Mouse (Mus musculus) testis, postnatal 10 days (tissue): ENCODE data around the gene Bcar3.
"Not testable (repeated sequence)": the region's sequence is repeated elsewhere in the genome, so short reads cannot be mapped to it uniquely, and the experiment has no call there.

Experiments used
- DNase-seq: peaks from one replicate; pipeline ENCODE4 v3.0.0; 2021; ENCODE audit warnings: low spot score

Gene Bcar3

GRCm38 (mm10) chr3:122293954-122294850 is at the start of gene Bcar3:
TSS of gene Bcar3 (plus strand) at chr3:122294136.
- peak; percentile 93 for DNase-seq

DNA sequence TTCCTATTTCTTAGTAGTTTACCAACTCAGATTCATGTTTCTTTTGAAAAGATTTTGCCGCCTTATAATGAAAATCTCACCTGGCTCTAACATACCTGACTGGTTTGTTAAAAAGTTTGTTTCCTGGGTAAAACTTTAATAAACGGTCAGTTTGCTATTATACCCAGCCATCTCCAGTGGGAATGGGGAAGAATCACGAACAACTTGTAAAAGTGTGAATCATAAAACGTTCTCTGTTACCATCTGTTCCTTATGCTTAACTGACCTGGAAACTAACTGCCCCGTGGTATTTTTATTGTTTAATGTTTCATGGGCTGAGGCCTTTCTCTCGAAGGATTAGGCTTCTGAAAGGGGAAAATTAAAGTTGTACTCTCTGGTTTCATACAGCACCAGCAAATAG is 49.2 kb upstream of the Bcar3 start:
- DNase-seq: no peak

DNA sequence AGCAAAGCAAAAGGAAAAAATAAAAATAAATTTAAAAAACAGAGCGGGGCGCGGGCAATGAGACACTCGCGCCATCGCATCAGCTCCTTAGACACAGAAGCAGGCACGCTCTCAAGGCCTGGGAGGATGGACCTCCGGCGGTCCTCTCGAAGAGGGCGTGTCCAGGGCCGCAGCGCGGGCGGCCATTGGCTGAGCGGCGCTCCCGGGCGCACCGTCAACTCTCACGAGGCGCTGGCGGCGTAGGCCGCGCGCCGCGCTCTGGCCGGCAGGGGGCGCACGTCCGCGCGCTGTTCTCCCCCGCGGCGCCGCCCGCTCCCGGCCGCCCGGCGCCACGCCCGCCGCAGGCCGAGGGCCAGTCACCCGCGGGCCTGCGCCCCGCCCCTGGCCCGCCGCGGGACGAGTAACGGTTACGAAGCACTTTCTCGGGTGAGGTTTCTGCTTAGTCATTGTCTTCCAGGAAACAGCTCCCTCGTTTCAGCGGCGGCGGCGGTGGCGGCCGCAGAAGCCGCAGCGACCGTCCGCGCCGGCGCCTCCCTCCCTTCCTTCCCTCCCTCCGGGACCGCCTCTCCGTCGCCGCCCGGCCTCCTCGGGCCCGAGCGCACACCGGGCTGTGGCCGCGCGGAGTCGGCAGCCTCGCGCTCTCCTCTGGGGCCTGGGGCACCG is 48.6 kb upstream of the Bcar3 start, which contains the start of gene Gclm:
TSS of gene Gclm (plus strand) at position 343 of the 663 bp plus-strand sequence.
- peak; percentile 94 for DNase-seq

- peak; percentile 74 for DNase-seq
Measured at GRCm38 (mm10) chr3:122245878-122246332, 48.0 kb upstream of the Bcar3 start.

GRCm38 (mm10) chr3:122246406-122246805 is 47.5 kb upstream of the Bcar3 start:
- DNase-seq: peak; percentile 40

DNA sequence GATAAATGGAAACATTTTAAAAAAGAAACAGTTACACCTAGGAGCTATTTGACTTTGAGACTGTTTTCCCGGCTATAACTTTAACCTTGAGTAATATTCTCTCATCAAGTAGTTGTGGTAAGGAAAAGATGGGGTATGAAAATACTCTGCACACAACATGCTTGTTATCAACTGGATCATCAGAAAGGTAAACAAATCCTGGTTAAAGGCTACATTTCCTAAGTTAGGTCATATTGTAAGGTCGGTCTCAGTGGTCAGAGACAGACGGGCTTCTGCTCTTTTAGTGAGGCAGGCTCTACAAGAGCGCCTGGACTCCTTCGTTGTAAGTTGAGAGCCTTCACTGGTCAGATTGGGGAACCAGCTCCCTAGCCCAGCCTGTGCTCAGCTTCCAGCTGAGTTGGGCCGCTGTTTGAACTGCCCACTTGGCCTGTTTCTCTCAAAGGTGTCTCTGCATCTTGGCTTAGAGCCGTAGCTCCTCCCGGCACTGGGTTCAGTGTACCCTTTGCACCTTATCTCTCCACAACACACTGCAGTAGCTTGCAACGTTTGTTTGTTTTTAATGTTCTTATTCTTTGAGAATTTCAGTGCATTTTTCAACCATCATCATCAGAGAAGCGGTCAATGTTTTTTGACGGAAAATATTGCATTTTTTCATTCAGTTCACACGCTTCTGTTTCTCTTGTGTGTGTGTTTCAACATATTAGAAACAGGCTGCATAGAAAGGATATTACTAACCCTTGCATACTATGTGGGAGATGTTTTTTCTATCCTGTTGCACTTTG is 46.8 kb upstream of the Bcar3 start:
- no peak for DNase-seq

GRCm38 (mm10) chr3:122247768-122248100 is 46.2 kb upstream of the Bcar3 start:
- no peak for DNase-seq

- DNase-seq: no peak
Measured at GRCm38 (mm10) chr3:122252466-122253253, 41.3 kb upstream of the Bcar3 start.

GRCm38 (mm10) chr3:122254050-122254449 is 39.9 kb upstream of the Bcar3 start:
- DNase-seq: not testable (repeated sequence)

DNA sequence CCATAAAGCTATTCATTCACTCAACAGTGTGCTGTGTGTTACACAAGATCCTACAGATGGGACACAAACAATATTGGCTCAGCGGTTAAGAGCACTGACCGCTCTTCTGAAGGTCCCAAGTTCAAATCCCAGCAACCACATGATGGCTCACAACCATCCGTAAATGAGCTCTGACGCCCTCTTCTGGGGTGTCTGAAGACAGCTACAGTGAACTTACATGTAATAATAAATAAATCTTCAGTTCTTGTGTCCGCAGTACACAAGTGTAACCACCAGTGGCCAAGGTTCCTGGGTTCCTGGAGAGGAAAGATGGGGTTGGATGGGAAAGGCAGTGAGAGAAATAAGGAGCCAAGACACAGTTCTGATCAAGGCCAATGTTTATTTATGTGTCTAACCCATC is 23.9 kb upstream of the Bcar3 start:
- DNase-seq: no peak

- not testable (repeated sequence) for DNase-seq
Measured at GRCm38 (mm10) chr3:122272565-122272964, 21.4 kb upstream of the Bcar3 start.

DNA sequence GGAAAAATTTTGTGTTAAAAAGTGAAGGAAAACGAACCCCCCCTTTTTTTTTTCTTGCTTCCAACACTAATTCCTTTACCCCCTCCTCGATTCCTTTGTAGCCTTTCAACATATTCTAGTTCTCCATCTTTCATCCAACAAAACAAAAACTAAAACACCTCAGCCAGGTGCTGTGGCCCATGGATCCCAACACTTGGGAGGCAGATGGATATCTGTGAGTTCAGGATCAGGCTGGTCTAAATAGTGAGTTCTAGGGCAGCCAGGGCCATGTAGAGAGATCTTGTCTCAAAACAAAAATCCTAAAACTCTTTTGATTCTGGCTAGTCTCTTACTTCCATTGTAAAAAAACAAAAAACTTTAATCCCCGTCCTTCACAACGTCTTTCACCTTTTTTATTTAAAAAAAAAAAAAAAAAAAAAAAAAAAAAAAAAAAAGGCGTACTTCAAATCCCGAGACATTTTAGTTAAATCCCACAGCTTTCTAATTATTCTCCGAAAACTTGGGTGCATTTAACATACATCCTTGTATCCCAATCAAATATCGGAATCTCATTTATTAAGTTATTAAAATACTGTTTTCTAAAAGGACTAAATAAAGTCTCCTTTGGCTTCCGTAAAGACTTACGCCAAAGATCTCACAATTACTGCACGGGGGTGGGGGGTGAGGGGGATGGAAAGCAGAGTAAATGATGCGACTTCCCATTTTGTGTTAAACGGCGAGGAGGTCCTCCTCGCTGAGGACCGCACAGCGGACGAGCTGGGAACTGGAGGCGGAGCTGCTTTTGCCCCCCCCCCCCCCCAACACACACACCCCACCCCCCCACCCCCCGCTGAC is 20.3 kb upstream of the Bcar3 start:
- no peak for DNase-seq

DNA sequence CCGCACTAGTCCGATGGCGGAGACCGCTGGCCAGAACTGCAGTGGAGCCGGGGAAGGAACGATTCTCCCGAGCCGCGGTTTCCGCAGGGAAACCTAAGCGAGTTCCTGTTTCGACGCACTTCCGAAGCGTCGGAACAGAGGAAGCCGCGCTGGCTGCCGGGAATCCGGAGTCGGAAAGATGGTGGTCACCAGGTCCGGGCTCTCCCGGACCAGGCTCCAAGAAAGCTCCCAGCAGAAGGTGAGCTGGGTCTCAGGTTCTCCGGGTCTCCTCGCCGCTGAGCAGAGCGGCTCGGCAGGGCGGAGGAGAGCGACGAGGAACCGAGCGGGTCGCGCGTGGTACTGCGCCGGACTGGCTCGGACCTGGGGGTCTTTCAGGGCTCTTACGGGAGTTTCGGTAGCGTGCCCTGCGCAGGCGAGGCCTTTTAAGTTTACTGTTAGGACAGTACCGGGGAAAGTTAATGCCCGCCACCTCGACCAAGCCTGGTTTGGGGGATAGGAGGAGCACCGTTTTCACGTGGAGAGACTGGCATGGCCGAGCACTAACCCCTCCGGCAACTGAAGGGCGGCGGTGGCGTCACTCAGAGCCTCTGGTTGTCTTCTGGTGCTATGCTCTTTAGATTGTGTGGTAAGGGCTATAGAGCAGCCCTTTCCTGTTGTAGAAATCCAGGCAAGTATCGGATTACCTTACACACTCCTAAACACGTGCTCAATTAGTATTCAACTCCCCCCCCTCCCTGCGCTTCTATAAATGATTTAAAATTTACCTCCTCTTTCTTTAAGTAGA is 19.5 kb upstream of the Bcar3 start, which contains the start of gene Dnttip2:
TSS of gene Dnttip2 (plus strand) at position 148 of the 784 bp plus-strand sequence.
- DNase-seq: peak; percentile 93

DNA sequence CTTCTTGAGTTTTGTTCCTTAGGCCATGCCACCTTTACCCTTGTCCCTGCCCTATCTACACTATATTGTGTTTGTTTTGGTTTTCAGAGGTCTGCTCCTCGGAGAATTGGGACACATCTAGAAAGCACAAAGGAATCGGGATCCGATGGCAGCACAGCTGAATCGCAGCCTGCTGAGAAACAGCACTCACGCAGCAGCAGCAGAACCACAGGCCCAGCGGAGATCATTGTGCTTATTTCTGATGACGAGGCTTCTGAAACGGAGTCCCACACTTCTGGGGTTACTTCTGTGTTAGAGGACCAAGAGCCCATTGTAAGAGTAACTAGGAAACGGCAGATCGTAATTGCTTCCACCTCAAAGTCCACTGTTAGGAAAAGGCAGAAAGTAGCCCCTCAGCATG is 18.8 kb upstream of the Bcar3 start:
- DNase-seq: no peak

DNA sequence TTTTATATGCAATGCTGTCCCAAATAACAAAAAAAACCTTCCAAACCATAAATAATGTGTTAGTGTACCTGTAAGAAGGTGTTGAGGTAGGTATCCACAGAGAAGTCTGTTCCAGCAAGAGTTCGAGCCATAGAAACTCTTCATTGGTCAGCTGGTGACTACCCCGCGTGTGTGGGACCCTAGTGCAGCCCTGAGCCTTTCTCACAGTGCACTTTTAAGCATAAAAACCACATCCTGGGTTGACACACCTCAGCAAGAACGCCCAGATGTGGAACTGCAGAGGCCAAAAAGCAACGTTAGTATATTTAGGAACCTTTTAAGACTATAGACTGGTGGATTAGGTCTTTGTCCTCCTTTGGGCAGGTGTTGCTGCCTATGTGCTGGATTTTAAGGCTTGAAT is 6.7 kb upstream of the Bcar3 start:
- no peak for DNase-seq

DNA sequence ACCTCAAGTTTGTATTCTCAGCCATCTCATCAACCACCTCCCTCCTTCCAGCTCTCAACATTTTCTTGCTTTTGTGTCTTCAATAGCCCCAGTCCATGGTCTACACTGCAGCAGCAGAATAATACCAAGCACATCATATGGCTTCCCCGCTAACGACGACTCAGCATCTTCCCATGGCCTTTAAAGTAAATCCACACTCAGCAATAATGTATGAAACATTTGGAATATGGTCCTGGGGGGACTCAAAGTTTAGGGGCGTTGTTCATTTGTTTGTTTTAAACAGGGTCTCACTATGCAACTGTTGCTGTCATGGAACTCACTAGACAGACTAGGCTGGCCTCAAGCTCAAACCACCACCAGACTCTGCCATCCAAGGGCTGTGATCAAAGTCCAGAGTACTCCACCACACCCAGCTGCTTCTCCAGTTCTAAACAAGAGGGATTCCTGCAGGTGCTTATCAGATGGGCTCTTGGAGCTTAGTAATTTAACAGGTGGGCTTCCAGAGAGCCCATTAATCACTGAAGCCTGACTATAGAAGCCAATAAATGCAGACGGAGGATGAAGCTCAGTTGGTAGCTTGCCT is 5.2 kb upstream of the Bcar3 start:
- no peak for DNase-seq

DNA sequence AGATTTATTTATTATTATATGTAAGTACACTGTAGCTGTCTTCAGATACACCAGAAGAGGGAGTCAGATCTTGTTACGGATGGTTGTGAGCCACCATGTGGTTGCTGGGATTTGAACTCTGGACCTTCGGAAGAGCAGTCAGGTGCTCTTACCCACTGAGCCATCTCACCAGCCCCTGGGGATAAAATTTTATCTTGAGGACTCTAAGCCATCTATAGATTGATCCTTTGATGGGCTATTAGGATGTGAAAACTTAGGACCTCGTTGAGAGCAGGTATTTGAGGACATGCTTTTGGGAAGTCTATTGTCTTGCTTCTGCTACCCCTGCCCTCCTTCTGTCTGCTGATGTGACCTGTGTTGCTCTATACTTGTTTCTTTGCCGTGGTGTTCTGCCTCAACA is 4.6 kb upstream of the Bcar3 start:
- DNase-seq: not testable (repeated sequence)

GRCm38 (mm10) chr3:122290696-122291095 is 3.2 kb upstream of the Bcar3 start:
- no peak for DNase-seq

DNA sequence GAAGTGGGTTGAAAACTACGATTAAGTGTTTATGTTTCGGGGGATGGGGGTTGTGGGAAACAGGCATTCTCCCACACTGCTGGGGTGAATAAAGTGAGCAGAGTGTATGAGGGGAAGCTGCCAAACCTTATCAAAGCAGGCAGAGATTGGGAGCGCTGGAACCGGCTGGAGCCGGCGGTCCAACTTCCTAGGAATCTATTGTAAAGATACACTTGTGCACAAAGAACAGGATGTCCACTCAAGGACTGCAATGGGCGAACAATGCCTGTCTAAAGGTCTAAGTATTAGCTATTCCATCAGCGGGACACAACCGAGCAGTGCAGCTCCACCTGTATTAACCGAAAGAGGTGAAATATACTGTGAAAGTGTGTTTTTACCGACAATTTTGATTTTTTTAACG is 2.1 kb upstream of the Bcar3 start:
- peak; percentile 59 for DNase-seq
